Mouse (Mus musculus) CH12.LX (cell line): Measurements from ENCODE around the gene Kif1c.

Experiments used
- CTCF ChIP-seq, 2 experiments: IDR thresholded peaks in 1 of 2; conservative IDR thresholded peaks in 1 of 2; 2 replicates each; pipeline ENCODE4 v1.5.1; 2011 to 2012; ENCODE audit warnings: low read depth in 2 of 2, low read length in 2 of 2, improper control_type of control experiment in 1 of 2, inconsistent platforms in 1 of 2, mild to moderate bottlenecking in 1 of 2, moderate library complexity in 1 of 2
- E2F4 ChIP-seq: IDR thresholded peaks from 2 replicates; pipeline ENCODE4 v1.6.1; 2011; ENCODE audit warnings: low read depth, low read length, improper control_type of control experiment; ENCODE audit not compliant: insufficient replicate concordance
- HCFC1 ChIP-seq: IDR thresholded peaks from 2 replicates; pipeline ENCODE4 v1.6.1; 2012; ENCODE audit warnings: low read depth, mild to moderate bottlenecking, inconsistent platforms, low read length, improper control_type of control experiment
- JUND ChIP-seq: conservative IDR thresholded peaks from 2 replicates; pipeline ENCODE4 v1.6.1; 2011; ENCODE audit warnings: low read depth, low read length, improper control_type of control experiment
- MAFK ChIP-seq: IDR thresholded peaks from 2 replicates; pipeline ENCODE4 v1.6.1; 2011; ENCODE audit warnings: low read length, improper control_type of control experiment; ENCODE audit not compliant: insufficient replicate concordance
- NELFE ChIP-seq: IDR thresholded peaks from 2 replicates; pipeline ENCODE4 v1.6.1; 2011; ENCODE audit warnings: low read depth, low read length, improper control_type of control experiment
- POLR2A ChIP-seq: IDR thresholded peaks from 2 replicates; pipeline ENCODE4 v1.6.1; 2011; ENCODE audit warnings: low read depth, mild to moderate bottlenecking, improper control_type of control experiment, low read length
- POLR2AphosphoS2 ChIP-seq: IDR thresholded peaks from 2 replicates; pipeline ENCODE4 v1.6.1; 2011; ENCODE audit warnings: low read depth, low read length, improper control_type of control experiment
- USF1 ChIP-seq: IDR thresholded peaks from 2 replicates; pipeline ENCODE4 v1.6.1; 2014; ENCODE audit warnings: low read depth, mild to moderate bottlenecking, inconsistent platforms, low read length, improper control_type of control experiment

GRCm38 (mm10) chr11:70678092-70678491 is 22.3 kb upstream of the Kif1c start:
- TF ChIP-seq USF1: no peak
- TF ChIP-seq POLR2AphosphoS2: no peak
- TF ChIP-seq CTCF (conservative IDR thresholded peaks at IDR 0.05 in 1 of 2, IDR thresholded peaks at IDR 0.05 in 1 of 2; ENCODE audit: low read depth in 2 of 2, low read length in 2 of 2): no peak
- no peak for TF ChIP-seq POLR2A
- TF ChIP-seq E2F4: no peak
- no peak for TF ChIP-seq NELFE
- no peak for TF ChIP-seq HCFC1
- TF ChIP-seq JUND: no peak
- TF ChIP-seq MAFK: no peak
